Mouse (Mus musculus): ENCODE data around the gene Fhit. TPM values are rescaled to one million over a fixed set of nuclear protein-coding genes. Genes with fewer than 3 reads are reported as not detected.

Gene Fhit
- total RNA-seq, 4 experiments from 2014 or later: 0.63 to 1.8 (median 0.99) TPM

Other genes with a start within 250 kb of the Fhit start
- gene Gm3839, start 194.7 kb upstream of the Fhit start, total RNA-seq (2022): 1 to 10 TPM in 3 of 4 experiments, under 1 TPM in 1; 0.92 to 2.0 (median 1.3) TPM